Mouse (Mus musculus): ENCODE data around the gene Slc2a2. TPM values are rescaled to one million over a fixed set of nuclear protein-coding genes. Genes with fewer than 3 reads are reported as not detected.

Gene Slc2a2
- total and polyA plus RNA-seq, 3 experiments = 0.24 to 7.1 (median 1.5) TPM

- TF ChIP-seq GATA2 (IDR thresholded peaks at IDR 0.05; ENCODE audit: borderline replicate concordance, low read depth, low read length) (no peak), TAL1 (conservative IDR thresholded peaks at IDR 0.05; ENCODE audit: low read depth, low read length) (peak; percentile 51), GATA1 (IDR thresholded peaks at IDR 0.05; ENCODE audit: borderline replicate concordance, low read length) (no peak)
- ATAC-seq (ENCODE audit: extremely low read depth, insufficient number of reproducible peaks, low FRiP score, poor library complexity, severe bottlenecking) = peak; percentile 35
- Histone ChIP-seq H3K4me3 (ENCODE audit: low read depth, low read length) (peak overlapping the region; percentile 45; the same call in 1 of the 2 replicates), H3K36me3 (replicated peaks) (no peaks in the 10 kb centered on the region), H3K9me3 (replicated peaks) (peaks cover 4% of the 10 kb centered on the region; the same call in 1 of the 2 replicates), H3K4me1 (ENCODE audit: insufficient read depth, low read depth, low read length) (peaks cover 61% of the 10 kb centered on the region), H3K27me3 (ENCODE audit: insufficient read depth, low read length) (no peaks in the 10 kb centered on the region)
- DNase-seq (ENCODE audit: low spot score) = peak; percentile 27
Measured at GRCm38 (mm10) chr3:28776491-28776890, 78.8 kb downstream of the Slc2a2 start.

- H3K9me3 ChIP-seq (replicated peaks) = peaks cover 4% of the 10 kb centered on the region; the same call in 1 of the 2 replicates
- no peaks in the 10 kb centered on the region for H3K27me3 ChIP-seq (ENCODE audit: insufficient read depth, low read length)
- H3K4me3 ChIP-seq (ENCODE audit: low read depth, low read length) = peak overlapping the region; percentile 97; the same call in 1 of the 2 replicates
- TF ChIP-seq GATA1 (IDR thresholded peaks at IDR 0.05; ENCODE audit: borderline replicate concordance, low read length) (no peak), TAL1 (conservative IDR thresholded peaks at IDR 0.05; ENCODE audit: low read depth, low read length) (no peak)
- H3K36me3 ChIP-seq (replicated peaks) = peaks cover 19% of the 10 kb centered on the region
- no peak for ATAC-seq (ENCODE audit: extremely low read depth, insufficient number of reproducible peaks, low FRiP score, poor library complexity, severe bottlenecking)
- DNase-seq (ENCODE audit: low spot score) = no peak
- H3K4me1 ChIP-seq (ENCODE audit: insufficient read depth, low read depth, low read length) = peaks cover 77% of the 10 kb centered on the region
Measured at GRCm38 (mm10) chr3:28780511-28780910, 82.8 kb downstream of the Slc2a2 start.

Other genes with a start within 250 kb of the Slc2a2 start
- gene Eif5a2, start 83.4 kb downstream of the Slc2a2 start, total RNA-seq (2014; fragmentation: Nextera tagmentation) = 37.7 and 42.7 TPM in 2 replicates
- 50.2 and 56.1 TPM in 2 replicates for gene Eif5a2, start 83.4 kb downstream of the Slc2a2 start, total RNA-seq (2017)
- gene Eif5a2, start 83.4 kb downstream of the Slc2a2 start, polyA plus RNA-seq (2012) = 2.2 and 2.4 TPM in 2 replicates
- gene Rpl22l1, start 107.5 kb downstream of the Slc2a2 start, total RNA-seq (2014; fragmentation: Nextera tagmentation) = 114 and 119 TPM in 2 replicates
- gene Rpl22l1, start 107.5 kb downstream of the Slc2a2 start, total RNA-seq (2017) = 465 and 524 TPM in 2 replicates
- 16.7 and 20.6 TPM in 2 replicates for gene Rpl22l1, start 107.5 kb downstream of the Slc2a2 start, polyA plus RNA-seq (2012)
- not detected in 2 replicates for gene Gm1527, start 194.7 kb downstream of the Slc2a2 start, total RNA-seq (2014; fragmentation: Nextera tagmentation)
- not detected in 2 replicates for gene Gm1527, start 194.7 kb downstream of the Slc2a2 start, total RNA-seq (2017)
- not detected in 2 replicates for gene Gm1527, start 194.7 kb downstream of the Slc2a2 start, polyA plus RNA-seq (2012)